Mouse (Mus musculus) mouse embryonic stem cell (cell line): ENCODE data around the gene Smyd3.

ENCODE experiments used
- in situ Hi-C, 2 experiments: fragments of 300-500 bp; cut with MboI; formaldehyde crosslinking; loops; 1 replicate in 1 of 2; 3 replicates in 1 of 2; pipeline ENCODE4 v1.14.3; 2019 to 2020; ENCODE audit warnings: low sequenced_read_pairs in 2 of 2, low pct_unique_long_range_greater_than_20kb in 1 of 2, mixed read lengths in 1 of 2; ENCODE audit not compliant: unreplicated experiment in 1 of 2

Gene Smyd3

DNA sequence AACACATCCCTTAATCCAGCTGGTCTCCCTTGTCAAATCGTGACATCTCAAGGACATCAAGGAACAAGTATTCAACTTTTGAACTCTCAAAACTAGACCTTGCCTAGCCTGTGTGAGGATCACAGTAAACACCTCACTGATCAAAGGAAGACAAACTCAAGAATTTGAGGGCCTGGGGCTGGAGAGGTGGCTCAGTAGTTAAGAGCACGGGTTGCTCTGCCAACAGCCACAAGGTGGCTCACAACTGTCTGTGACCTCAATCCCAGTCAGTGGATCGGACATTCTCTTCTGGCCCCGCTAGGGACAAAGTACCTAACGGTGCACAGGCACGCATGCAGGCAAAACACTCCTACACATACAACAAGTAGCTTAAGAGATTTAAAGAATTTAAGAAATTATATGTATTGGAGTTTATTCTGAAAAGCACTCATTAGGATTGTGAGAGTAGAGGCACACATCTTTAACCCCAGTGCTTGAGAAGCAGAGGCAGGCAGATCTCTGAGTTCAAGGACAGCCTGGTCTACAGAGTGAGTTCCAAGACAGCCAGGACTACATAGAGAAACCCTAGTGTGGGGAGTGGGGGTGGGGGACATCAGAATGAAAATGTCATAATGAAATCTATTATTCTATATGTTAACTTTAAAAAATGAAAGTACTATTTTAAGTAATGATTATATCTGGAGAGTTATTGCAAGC lies 41.2 kb downstream of the Smyd3 start:
- in situ Hi-C loops = no loop called here

DNA sequence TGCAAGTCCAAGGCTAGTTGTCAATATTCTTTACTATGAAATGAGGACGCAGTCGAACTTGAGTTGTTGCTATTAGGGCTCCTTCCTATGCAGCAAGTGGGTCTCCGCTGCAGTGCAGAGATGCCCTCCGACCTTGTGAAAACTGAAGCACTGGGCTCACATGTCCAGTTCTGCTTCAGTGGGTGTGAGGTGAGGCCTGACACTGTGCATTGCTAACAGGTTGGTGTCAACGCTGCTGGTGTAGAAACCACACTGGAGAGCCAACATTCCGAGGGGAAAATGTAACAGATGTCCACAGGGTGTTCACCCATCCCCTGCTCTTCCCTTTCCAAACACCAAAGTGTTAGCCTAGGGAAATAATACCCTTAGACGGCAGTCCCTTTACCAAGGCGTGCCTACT lies 43.1 kb downstream of the Smyd3 start:
- in situ Hi-C loops = no loop called here

DNA sequence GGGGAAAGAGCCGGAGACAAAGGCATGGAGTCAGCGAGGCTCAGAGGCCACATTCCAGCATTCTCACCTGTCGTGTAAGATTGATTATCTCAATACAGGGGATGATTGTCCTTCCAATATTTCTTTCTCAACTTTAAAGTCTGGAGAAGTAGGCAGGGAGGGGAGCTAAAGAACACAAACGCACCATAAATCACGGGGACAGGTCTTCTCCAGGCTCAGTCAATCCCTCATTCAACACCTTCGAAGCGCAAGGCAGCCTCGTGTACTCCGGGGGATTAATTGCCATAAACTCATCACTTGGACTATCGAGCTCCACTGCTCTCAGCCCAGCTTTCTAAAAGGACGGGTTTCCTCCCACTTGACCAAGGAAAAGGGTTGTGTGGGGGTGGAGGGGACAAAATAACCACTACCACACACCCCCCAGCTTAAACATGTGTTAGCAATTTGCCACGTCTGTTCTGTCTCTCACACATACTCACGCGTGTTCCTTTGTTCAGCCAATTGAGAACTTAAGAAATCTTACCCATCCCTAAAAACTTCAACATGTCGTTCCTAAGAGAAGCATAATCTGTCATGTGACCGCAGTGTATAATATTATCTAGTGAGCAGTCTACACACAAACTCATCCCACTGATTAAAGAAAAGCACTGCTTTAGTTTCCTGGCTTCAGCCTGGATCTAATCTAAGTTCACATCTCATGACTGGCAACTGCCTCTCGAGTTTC lies 43.8 kb downstream of the Smyd3 start:
- in situ Hi-C loops = no loop called here

DNA sequence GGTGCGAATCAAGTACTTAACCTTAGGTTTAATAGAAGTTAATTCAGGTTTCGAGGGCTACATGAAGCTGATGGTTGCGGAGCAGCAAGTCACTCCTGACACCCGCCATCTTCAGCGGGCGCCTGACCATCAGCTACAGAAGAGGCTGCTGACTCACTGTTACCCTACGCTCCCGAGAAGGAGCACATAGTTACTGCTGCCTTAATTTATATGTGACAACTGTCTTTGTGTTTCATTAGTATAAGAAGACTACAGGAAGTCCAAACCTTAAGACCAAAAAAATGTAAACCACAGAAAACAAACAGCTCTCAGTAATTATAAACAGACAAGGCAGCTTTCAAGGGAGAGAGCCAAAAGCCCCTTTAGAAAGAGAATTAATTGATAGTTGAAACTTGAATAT lies 49.9 kb downstream of the Smyd3 start:
- in situ Hi-C loops = no loop called here

DNA sequence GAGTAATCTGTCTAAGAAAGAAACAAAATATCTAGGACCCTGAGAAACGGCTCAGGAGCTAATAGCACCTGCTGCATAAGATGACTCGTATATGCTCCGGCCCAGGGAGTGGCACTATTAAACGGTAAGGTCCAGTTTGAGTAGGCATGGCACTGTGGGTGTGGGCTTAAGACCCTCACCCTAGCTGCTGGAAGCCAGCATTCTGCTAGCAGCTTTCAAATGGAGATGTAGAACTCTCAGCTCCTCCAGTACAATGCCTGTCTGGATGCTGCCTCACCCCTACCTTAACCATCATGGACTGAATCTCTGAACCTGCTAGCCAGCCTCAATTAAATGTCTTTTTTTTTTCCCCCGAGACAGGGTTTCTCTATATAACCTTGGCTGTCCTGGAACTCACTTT lies 55.5 kb downstream of the Smyd3 start:
- in situ Hi-C loops = no loop called here

DNA sequence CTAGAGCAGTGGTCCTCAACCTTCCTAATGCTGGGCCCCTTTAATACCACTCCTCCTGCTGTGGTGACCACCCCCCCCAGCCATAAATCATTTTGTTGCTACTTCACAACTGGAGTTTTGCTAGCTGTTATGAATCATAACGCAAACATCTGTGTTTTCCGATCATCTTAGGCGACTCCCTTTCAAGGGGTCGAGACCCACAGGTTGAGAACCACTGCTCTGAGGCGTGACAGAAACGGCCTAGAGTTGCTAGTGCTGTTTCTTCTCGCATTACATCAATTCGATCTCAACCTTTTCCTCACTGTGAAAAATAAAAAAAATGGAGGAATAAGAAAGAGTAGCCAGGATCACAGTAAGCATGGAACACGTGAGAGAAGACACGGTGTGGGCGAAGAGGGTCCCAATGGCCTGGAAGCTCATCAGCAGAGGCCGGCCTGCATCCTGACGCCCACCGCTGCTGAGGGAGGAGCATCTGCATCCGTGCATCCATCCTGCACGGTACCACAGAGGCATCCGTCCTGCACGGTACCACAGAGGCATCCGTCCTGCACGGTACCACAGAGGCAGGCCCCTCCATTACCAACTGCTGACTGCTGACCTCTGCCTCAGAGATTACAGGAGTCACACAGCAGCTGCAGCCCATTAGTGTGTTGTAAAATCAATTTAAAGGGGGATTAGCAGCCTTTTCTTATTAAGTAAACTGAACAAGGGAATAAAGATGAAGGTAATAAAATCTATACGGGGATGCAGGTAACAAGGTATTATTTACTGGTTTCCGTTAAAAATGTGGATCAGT lies 56.6 kb downstream of the Smyd3 start:
- in situ Hi-C loops = no loop called here

DNA sequence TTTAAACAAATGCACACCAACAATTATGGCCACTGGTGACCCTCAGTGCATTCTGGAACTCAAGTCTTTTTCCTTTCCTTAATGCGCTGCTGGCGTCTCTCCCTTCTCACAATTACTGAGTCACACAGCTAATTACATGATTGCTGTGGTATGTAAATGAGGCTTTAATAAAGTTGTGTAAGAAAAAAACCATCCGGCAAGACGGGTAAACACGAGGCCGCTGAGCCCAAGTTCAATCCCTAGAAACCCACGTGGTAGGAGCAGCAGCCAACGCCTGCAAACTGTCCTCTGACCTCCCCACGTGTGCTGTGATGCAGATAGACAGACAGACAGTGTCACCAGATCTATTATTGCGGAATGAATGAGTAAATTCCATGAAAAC lies 58.9 kb downstream of the Smyd3 start:
- in situ Hi-C loops = no loop called here

DNA sequence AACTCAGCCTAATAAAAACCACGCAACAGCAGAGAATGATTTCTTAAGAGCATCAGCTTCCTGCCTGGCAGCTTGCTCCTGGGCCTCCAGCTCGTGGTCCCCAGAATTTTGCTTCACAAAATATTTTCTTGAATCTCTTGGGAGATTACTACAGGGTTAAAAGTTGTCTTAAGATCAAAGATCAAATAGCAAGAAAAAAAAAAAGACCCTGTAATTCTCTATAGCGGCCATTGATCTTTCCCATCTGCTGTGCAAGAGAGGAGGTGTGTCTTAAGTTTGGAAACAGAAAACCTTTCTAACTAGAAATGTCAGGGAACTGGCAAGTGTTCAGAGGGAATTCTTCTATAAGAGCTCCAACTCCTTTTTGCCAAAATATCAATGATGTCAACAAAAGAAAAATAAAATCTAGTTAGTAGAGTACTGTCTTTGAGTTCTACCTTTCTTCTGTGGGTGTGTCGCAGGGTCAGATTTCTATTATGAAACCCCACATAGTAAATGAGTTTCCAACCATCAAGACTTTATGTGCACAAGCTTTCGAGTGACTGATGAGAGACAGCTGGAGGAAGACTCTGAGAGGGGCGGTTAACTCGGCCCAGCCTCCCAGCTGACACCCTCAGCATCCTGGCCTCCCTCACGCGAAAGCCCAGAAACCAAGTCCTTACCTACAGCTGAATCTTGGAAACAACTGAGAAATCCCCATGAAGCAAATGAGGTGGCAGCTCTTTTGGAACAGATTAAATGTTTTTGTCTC lies 59.4 kb downstream of the Smyd3 start:
- in situ Hi-C loops = no loop called here

DNA sequence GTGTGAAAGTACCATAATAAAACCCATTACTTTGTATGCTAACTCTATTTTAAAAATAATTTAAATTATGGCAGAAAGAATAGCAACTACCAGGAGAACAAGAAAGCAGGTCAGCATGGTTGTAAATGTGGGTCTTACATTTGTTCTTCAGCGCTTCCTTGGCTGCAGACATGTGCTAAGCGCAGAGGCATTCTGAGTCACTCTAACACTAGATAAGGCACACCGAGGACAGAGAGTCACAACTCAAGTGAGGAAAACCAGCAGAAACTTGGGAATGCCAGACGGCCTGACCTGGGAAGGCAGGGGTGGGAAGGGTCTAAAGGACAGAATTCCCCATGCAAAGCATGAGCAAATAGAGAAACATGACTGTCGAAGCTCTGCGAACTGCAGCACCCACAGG lies 63.2 kb downstream of the Smyd3 start:
- in situ Hi-C loops = no loop called here

DNA sequence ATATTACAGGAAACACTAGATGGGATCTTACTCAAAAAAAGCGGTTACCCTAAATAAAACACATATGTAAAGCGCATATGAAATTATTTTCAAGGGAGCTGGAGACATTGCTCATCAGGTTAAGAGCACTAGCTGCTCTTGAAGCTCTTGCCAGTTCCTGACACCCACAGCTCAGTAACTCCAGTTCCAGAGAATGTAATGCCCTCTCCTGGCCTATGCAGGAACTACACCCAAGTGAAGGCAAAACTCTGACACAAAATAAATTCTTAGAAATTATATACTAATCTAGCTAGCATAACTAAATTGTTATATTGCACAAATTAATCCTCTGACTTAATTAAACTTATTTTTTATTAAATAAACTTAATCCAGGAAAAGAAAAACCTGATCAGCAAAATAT lies 66.6 kb downstream of the Smyd3 start:
- in situ Hi-C loops = no loop called here

DNA sequence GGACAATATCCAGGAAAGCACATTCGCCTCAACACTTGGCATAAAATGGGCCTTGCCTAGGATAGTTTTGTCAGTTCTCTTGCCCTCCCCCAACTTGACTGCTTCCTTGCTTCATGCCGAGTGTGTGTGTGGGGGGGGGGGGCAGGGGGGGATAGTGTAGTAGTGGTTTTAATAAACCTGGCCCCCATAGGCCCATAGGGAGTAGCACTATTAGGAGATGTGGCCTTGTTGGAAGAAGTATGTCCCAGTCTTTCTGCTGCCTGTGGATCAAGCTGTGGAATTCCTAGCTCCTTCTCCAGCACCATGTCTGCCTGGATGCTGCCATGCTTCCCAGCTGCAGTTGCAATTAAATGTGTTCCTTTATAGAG lies 71.0 kb downstream of the Smyd3 start:
- in situ Hi-C loops = no loop called here

DNA sequence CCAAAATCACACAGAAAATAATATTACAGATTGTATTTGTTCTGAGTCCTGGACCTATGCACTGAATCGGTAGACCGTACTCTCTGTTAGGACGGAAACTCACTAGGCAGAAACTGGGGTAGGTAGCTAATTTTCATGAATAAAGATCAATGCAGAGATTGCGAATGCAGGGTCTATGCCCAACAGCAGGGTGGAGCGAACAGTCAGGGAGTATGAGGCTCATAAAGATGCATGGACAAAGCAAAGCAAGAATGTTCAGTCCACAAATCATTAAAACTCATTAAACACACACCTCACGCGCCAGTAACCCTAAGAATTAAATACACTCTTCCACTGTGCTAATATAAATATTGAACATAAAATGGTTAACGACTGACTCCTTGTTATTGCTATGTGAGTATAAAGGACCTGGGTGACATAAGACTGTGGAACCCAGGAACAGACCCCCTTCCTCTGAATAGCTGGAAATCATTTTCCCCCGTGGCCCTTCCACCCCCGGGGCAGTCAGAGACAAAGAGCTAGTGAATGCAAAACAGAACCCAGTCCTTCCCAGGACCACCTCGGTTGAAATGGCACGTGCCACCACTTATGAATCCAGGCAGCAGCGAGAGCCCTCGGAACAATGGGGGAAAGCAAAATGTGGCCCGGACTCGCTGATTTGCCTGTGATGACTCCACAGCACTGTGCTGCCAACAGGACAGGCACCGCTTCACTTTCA lies 71.6 kb downstream of the Smyd3 start:
- in situ Hi-C loops = no loop called here

DNA sequence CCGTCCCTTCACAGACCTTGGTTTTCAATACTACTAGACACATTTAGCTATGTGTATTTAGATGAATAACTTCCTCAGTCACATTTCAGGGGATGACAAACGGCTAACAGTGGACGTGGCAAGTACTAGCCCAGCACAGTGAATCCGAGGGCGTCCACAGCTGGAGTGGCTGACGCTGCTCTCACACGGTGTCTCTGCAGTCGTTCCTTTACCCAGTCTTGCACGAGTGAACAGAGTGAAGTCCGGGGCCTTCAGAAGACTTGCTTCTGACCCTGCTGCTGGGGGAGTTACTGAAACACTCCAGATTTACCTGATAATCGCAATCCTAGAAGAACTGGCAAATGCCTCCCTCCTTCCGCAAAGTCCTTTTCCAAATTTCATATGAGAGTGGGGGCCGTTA lies 74.0 kb downstream of the Smyd3 start:
- in situ Hi-C loops = no loop called here

DNA sequence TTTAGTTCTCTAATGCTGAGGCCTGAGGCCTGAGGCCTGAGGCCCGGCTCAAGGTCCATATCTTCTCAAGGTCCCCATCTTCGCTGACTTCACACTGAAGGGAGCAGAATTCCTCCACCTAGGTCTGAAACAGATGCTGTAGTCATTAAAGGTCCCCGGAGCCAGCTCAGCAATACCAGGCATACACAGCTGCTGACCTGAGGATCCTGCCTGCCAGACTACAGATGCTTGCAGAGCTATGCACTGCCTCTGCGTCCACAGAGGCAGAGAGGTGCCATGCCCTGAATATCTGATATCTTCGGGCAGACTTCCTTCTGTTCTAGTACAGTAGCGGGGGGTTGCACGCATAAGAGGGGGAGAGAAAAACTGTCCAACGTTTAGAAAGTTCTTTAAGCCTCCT lies 74.4 kb downstream of the Smyd3 start:
- in situ Hi-C loops = no loop called here

DNA sequence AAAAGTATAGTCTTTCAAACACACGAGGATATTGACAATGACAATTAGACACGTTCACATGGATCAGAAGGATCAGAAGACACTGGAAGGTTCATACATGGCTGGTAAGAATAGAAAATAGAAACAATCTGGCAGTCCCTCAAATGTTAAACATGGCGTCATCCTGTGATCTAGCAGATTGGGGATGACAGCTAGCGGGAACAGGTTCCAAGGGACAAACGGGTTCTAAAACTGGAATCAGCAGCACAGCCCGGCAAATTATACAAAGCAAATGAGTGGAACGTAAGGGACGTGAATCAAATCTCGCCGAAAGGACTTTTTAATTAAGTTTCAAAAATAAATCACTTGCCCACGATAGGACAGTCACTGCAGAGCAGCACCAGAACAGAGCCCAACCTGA lies 81.2 kb downstream of the Smyd3 start:
- in situ Hi-C loops = no loop called here

DNA sequence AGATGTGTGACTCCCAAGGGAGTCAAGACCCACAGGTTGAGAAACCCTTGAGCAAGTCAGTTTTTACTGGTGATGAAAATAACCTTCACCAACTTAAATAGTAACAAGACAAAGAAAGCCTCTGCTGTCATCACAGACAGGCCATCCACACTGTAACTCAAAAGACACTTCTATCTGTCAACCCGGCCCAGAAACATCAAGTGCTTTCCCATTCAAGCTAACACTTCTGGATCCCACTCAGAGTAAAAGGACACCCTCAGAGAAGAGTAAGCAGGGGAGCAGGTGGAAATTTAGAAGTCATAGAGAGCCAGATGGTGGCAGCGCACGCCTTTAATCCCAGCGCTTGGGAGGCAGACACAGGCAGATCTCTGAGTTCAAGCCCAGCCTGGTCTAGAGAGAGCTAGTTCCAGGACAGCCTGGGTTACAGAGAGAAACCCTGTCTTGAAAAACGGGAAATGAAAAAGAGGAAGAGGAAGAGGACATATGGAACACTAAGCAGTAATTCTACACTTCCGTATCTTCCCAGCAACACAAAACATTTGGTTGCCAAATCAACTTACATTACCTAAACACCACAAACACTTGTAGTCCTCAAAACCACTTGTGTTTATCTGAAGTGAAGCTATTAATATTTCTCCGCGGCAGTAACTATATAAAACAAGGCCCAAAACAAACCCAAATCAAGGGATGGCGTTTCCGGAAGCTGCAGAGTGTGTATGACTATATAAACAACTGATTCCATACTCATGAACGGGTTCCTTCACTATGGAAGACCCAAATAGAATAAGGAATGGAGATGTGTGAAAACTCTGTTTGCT lies 83.2 kb downstream of the Smyd3 start:
- in situ Hi-C loops = no loop called here

DNA sequence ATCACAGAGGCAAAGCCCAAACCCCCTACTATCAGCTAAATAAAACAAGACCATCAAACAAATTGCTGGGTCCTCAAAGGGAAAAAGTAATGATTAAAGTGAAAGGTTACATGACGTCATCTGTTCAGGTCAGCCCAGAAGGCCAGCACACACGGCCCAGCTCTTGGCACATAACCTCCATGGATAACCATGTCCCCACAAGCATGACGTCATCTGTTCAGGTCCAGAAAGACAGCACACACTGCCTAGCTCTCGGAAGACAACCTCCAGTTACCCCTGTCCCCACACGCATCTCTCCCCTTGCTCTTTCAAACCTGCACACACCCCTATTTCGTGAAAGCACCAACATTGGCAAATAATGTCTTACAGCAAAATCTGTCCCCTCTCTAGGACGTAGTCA lies 84.0 kb downstream of the Smyd3 start:
- in situ Hi-C loops = no loop called here

DNA sequence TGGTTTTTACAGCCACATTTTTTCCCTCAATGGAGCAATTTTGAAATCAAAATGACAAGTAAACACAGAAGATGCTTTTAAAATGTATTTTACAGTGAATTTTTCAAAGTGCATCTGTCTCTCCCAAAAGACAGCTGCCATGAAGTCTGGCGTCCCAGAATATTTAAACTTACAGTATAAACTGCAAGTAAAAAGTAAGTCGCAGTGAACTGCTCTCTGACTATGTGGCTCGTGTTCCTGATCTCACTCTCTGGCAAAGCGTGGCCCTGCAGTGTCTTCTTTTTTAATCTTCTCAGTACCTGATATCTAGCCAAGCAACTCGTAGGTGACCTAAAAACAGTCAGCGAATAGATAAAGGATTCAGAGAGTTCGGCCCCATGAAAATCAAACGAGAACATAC lies 84.5 kb downstream of the Smyd3 start:
- in situ Hi-C loops = no loop called here
